Mouse (Mus musculus) gastrocnemius, adult 2 months (tissue): ENCODE data around the gene Dennd1b. TPM values are rescaled to one million over a fixed set of nuclear protein-coding genes. Genes with fewer than 3 reads are reported as not detected.
A peak's percentile ranks its signal among the peaks of the same experiment; 100 is the strongest.

Experiments
- DNase-seq: peaks from one replicate; pipeline ENCODE4 v3.0.0; 2022
- H3K27ac ChIP-seq: fragments of 200-600 bp; 2 replicates; pipeline ENCODE4 v1.8.1; 2022; ENCODE audit warnings: mild to moderate bottlenecking
- H3K4me3 ChIP-seq: fragments of 200-600 bp; 2 replicates; pipeline ENCODE4 v1.8.1; 2022; ENCODE audit warnings: mild to moderate bottlenecking, moderate library complexity
- CTCF ChIP-seq: fragments of 200-600 bp; IDR thresholded peaks from 2 replicates; pipeline ENCODE4 v1.8.1; 2022; ENCODE audit warnings: antibody characterized with exemption, mild to moderate bottlenecking, moderate library complexity
- intact Hi-C: fragments of 180-260 bp; cut with DNase I; formaldehyde crosslinking; loops from one replicate; pipeline ENCODE4 v1.15.1; 2025
- total RNA-seq, 2 experiments: library from RNA; stranded (reverse); gene quantifications; 2 replicates each; pipeline ENCODE4 v1.2.3; 2021

Gene Dennd1b
- total RNA-seq, 2 experiments from 2014 or later, result 20.4 to 22.8 TPM

GRCm38 (mm10) chr1:138939579-138940139 is 23.6 kb upstream of the Dennd1b start:
- no peak for TF ChIP-seq CTCF
- Histone ChIP-seq H3K4me3 (no peak overlapping the region), H3K27ac (no peak overlapping the region)
- intact Hi-C loops, result no loop called here
- no peak for DNase-seq

GRCm38 (mm10) chr1:138940407-138940806 is 22.8 kb upstream of the Dennd1b start:
- Histone ChIP-seq H3K4me3 (no peak overlapping the region), H3K27ac (no peak overlapping the region)
- intact Hi-C loops, result no loop called here
- DNase-seq, result no peak
- no peak for TF ChIP-seq CTCF

- H3K27ac ChIP-seq, result no peak overlapping the region
- intact Hi-C loops, result no loop called here
- TF ChIP-seq CTCF, result no peak
- no peak for DNase-seq
- H3K4me3 ChIP-seq, result no peak overlapping the region
Measured at GRCm38 (mm10) chr1:138952173-138952572, 11.1 kb upstream of the Dennd1b start.

GRCm38 (mm10) chr1:138954978-138955377 is 8.3 kb upstream of the Dennd1b start:
- H3K4me3 ChIP-seq, result no peak overlapping the region
- DNase-seq, result no peak
- TF ChIP-seq CTCF, result no peak
- intact Hi-C loops, result no loop called here
- no peak overlapping the region for H3K27ac ChIP-seq

- intact Hi-C loops, result no loop called here
- no peak for TF ChIP-seq CTCF
- DNase-seq, result no peak
- Histone ChIP-seq H3K4me3 (no peak overlapping the region), H3K27ac (no peak overlapping the region)
Measured at GRCm38 (mm10) chr1:138955455-138955854, 7.8 kb upstream of the Dennd1b start.

GRCm38 (mm10) chr1:138956511-138956910 is 6.7 kb upstream of the Dennd1b start:
- DNase-seq, result no peak
- Histone ChIP-seq H3K27ac (no peak overlapping the region), H3K4me3 (no peak overlapping the region)
- no peak for TF ChIP-seq CTCF
- intact Hi-C loops, result no loop called here

- no peak overlapping the region for H3K27ac ChIP-seq
- intact Hi-C loops, result no loop called here
- H3K4me3 ChIP-seq, result no peak overlapping the region
- DNase-seq, result no peak
- no peak for TF ChIP-seq CTCF
Measured at GRCm38 (mm10) chr1:138957111-138957510, 6.1 kb upstream of the Dennd1b start.

- intact Hi-C loops, result no loop called here
- TF ChIP-seq CTCF, result no peak
- no peak for DNase-seq
- Histone ChIP-seq H3K4me3 (no peak overlapping the region), H3K27ac (no peak overlapping the region)
Measured at GRCm38 (mm10) chr1:138958863-138959262, 4.4 kb upstream of the Dennd1b start.

GRCm38 (mm10) chr1:138959903-138960483 is 3.2 kb upstream of the Dennd1b start:
- intact Hi-C loops, result loop anchor here (5.0 kb wide), 3 partner anchors 48 to 117 kb away; partner anchors contain the start of gene 2310009B15Rik

GRCm38 (mm10) chr1:138962266-138963101 is 751 bp upstream of the Dennd1b start:
- DNase-seq, result no peak
- H3K27ac ChIP-seq, result peak overlapping the region; percentile 90
- TF ChIP-seq CTCF, result no peak
- intact Hi-C loops, result loop anchor here (5.0 kb wide), 3 partner anchors 50 to 115 kb away; partner anchors contain the start of gene 2310009B15Rik
- peak overlapping the region; percentile 89 for H3K4me3 ChIP-seq

More at GRCm38 (mm10) chr1:138959903-138960483, 3.2 kb upstream of the Dennd1b start:
- DNase-seq, result no peak
- no peak for TF ChIP-seq CTCF
- Histone ChIP-seq H3K4me3 (no peak overlapping the region), H3K27ac (no peak overlapping the region)

- peak overlapping the region; percentile 90 for H3K27ac ChIP-seq
- peak overlapping the region; percentile 89 for H3K4me3 ChIP-seq
- intact Hi-C loops, result loop anchor here (5.0 kb wide), 3 partner anchors 52 to 113 kb away; partner anchors contain the start of gene 2310009B15Rik
- peak; percentile 71 for DNase-seq
- TF ChIP-seq CTCF, result no peak
Measured at GRCm38 (mm10) chr1:138963868-138964458, 728 bp downstream of the Dennd1b start.

GRCm38 (mm10) chr1:138965069-138965468 is 1.8 kb downstream of the Dennd1b start:
- DNase-seq, result no peak
- H3K27ac ChIP-seq, result no peak overlapping the region; the same call in 1 of the 2 replicates

More at GRCm38 (mm10) chr1:138965069-138965468, 1.8 kb downstream of the Dennd1b start:
- no peak for TF ChIP-seq CTCF
- H3K4me3 ChIP-seq, result no peak overlapping the region
- intact Hi-C loops, result loop anchor here (5.0 kb wide), 1 partner anchor 33 kb away; no protein-coding TSS in a partner anchor
